ENCODE assay signal across 8 mouse cellular contexts in the genomic region with DNA sequence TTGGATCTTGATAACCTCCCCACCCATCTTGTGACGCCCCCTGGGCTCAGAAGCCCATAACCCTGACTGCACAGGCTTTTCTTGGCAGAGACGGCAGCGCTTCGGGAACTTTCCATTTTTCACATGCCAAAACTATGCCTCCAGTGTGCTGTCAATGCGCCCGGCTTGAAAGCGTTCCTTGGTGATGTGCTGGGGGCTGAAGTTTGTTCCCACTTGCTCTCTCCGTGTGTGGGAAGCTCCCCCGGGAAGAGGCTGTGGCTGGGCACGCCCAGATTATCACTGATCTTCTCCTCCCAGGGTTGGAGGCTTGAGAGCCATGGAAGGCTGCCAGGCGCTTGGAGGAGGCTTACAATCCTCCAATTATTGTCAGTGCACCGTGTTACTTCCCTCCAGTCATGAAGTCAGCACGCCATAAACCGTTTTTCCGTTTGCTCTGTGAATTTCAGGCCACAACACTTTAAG.
DNase-seq lines count a peak whose midpoint lies in the region; ATAC-seq lines count a peak whose summit lies in the region.

No protein-coding gene starts in this region.

- no peaks in the 10 kb centered on the region for H3K36me3 ChIP-seq in kidney, embryonic 15.5 days
- no peaks in the 10 kb centered on the region for H3K36me3 ChIP-seq in forebrain, embryonic 11.5 days (ENCODE audit: control insufficient read depth, insufficient read depth, low read length)
- H3K36me3 ChIP-seq in heart, embryonic 12.5 days: no peaks in the 10 kb centered on the region
- no peaks in the 10 kb centered on the region for H3K36me3 ChIP-seq in liver, embryonic 15.5 days (replicated peaks)
- H3K36me3 ChIP-seq in neural tube, embryonic 15.5 days: no peaks in the 10 kb centered on the region

- no peak for DNase-seq in kidney, adult 11 months
- DNase-seq in forebrain, embryonic 11.5 days (ENCODE audit: low spot score): peak; percentile 56
- peak; percentile 62 for DNase-seq in layer of hippocampus, adult 11-12 months (ENCODE audit: low spot score)
- no peak for DNase-seq in T-cell, adult 2 months (ENCODE audit: low spot score)

- no peaks in the 10 kb centered on the region for H3K9me3 ChIP-seq in kidney, embryonic 15.5 days (replicated peaks)
- H3K9me3 ChIP-seq in forebrain, embryonic 11.5 days (ENCODE audit: control insufficient read depth, low read length): no peaks in the 10 kb centered on the region
- no peaks in the 10 kb centered on the region for H3K9me3 ChIP-seq in heart, embryonic 12.5 days (replicated peaks)
- H3K9me3 ChIP-seq in liver, embryonic 15.5 days (replicated peaks): no peaks in the 10 kb centered on the region
- no peaks in the 10 kb centered on the region for H3K9me3 ChIP-seq in neural tube, embryonic 15.5 days (replicated peaks)

- no peak overlapping the region for H3K9ac ChIP-seq in kidney, embryonic 15.5 days
- H3K9ac ChIP-seq in forebrain, embryonic 11.5 days (ENCODE audit: low read length): no peak overlapping the region
- peak overlapping the region; percentile 10; the same call in 1 of the 2 replicates for H3K9ac ChIP-seq in heart, embryonic 12.5 days
- H3K9ac ChIP-seq in liver, embryonic 15.5 days: no peak overlapping the region
- H3K9ac ChIP-seq in neural tube, embryonic 15.5 days (replicated peaks): peak overlapping the region; percentile 42

- peak; percentile 46 for ATAC-seq in kidney, embryonic 15.5 days (replicated peaks; ENCODE audit: low FRiP score)
- 0 out of 2 replicates have a peak, but pooled peaks have one; percentile 6 for ATAC-seq in forebrain, embryonic 11.5 days (replicated peaks; ENCODE audit: low FRiP score)
- no peak for ATAC-seq in heart, embryonic 12.5 days (ENCODE audit: insufficient number of reproducible peaks, low FRiP score)
- no peak for ATAC-seq in liver, embryonic 15.5 days (ENCODE audit: insufficient read depth)
- ATAC-seq in neural tube, embryonic 15.5 days (ENCODE audit: low FRiP score): peak; percentile 71

- H3K27ac ChIP-seq in kidney, embryonic 15.5 days: peak overlapping the region; percentile 28; the same call in 1 of the 2 replicates
- H3K27ac ChIP-seq in forebrain, embryonic 11.5 days (ENCODE audit: low read depth, low read length): no peak overlapping the region
- no peak overlapping the region for H3K27ac ChIP-seq in heart, embryonic 12.5 days (ENCODE audit: poor library complexity, severe bottlenecking)
- H3K27ac ChIP-seq in liver, embryonic 15.5 days (replicated peaks): no peak overlapping the region
- peak overlapping the region; percentile 56 for H3K27ac ChIP-seq in neural tube, embryonic 15.5 days (replicated peaks)

- H3K4me1 ChIP-seq in kidney, embryonic 15.5 days: peaks cover 17% of the 10 kb centered on the region
- H3K4me1 ChIP-seq in forebrain, embryonic 11.5 days (replicated peaks; ENCODE audit: control insufficient read depth, insufficient read depth, low read length): 0 out of 2 replicates have a peak, but pooled peaks cover 6% of the 10 kb centered on the region
- H3K4me1 ChIP-seq in heart, embryonic 12.5 days (replicated peaks): peaks cover 11% of the 10 kb centered on the region; the same call in 1 of the 2 replicates
- H3K4me1 ChIP-seq in liver, embryonic 15.5 days (replicated peaks): no peaks in the 10 kb centered on the region
- H3K4me1 ChIP-seq in neural tube, embryonic 15.5 days: peaks cover 17% of the 10 kb centered on the region

- H3K4me2 ChIP-seq in kidney, embryonic 15.5 days: peak overlapping the region; percentile 63
- peak overlapping the region; percentile 38 for H3K4me2 ChIP-seq in forebrain, embryonic 11.5 days (ENCODE audit: low read depth, low read length, severe bottlenecking)
- peak overlapping the region; percentile 71 for H3K4me2 ChIP-seq in heart, embryonic 12.5 days
- H3K4me2 ChIP-seq in liver, embryonic 15.5 days: peak overlapping the region; percentile 3; the same call in 1 of the 2 replicates
- H3K4me2 ChIP-seq in neural tube, embryonic 15.5 days: peak overlapping the region; percentile 74

- WGBS in kidney, embryonic 15.5 days: 10% methylated on average over 15 of the region's 15 CpGs
- WGBS in forebrain, embryonic 11.5 days: 22% methylated on average over 15 of the region's 15 CpGs
- 13% methylated on average over 15 of the region's 15 CpGs for WGBS in heart, embryonic 12.5 days
- 16% methylated on average over 15 of the region's 15 CpGs for WGBS in liver, embryonic 15.5 days (ENCODE audit: insufficient replicate concordance)
- WGBS in neural tube, embryonic 15.5 days: 12% methylated on average over 15 of the region's 15 CpGs

- H3K27me3 ChIP-seq in kidney, embryonic 15.5 days: no peaks in the 10 kb centered on the region
- no peaks in the 10 kb centered on the region for H3K27me3 ChIP-seq in forebrain, embryonic 11.5 days (ENCODE audit: control insufficient read depth, insufficient read depth, low read length)
- H3K27me3 ChIP-seq in heart, embryonic 12.5 days (replicated peaks): peaks cover 10% of the 10 kb centered on the region
- peaks cover 10% of the 10 kb centered on the region; the same call in 1 of the 2 replicates for H3K27me3 ChIP-seq in liver, embryonic 15.5 days
- H3K27me3 ChIP-seq in neural tube, embryonic 15.5 days (replicated peaks): no peaks in the 10 kb centered on the region

- peak overlapping the region; percentile 34 for H3K4me3 ChIP-seq in kidney, embryonic 15.5 days (replicated peaks)
- H3K4me3 ChIP-seq in forebrain, embryonic 11.5 days (ENCODE audit: low read depth, low read length): 0 out of 2 replicates have a peak overlapping the region, but pooled peaks have one; percentile 10
- peak overlapping the region; percentile 51 for H3K4me3 ChIP-seq in heart, embryonic 12.5 days
- H3K4me3 ChIP-seq in liver, embryonic 15.5 days (replicated peaks): no peak overlapping the region
- H3K4me3 ChIP-seq in neural tube, embryonic 15.5 days (replicated peaks): peak overlapping the region; percentile 34

Comparison
In these comparisons a context has a peak if more than half of its experiments do, and no peak if none do; other contexts are left out.
1. ATAC-seq: peak in kidney, embryonic 15.5 days (single experiment), forebrain, embryonic 11.5 days (single experiment) and neural tube, embryonic 15.5 days (single experiment); none in heart, embryonic 12.5 days (single experiment) and liver, embryonic 15.5 days (single experiment).
2. H3K27ac ChIP-seq: peak in kidney, embryonic 15.5 days (single experiment) and neural tube, embryonic 15.5 days (single experiment); none in forebrain, embryonic 11.5 days (single experiment), heart, embryonic 12.5 days (single experiment) and liver, embryonic 15.5 days (single experiment).
3. H3K4me2 ChIP-seq: peak in every context shown above with its lines; median percentile 74 in neural tube, embryonic 15.5 days; 71 in heart, embryonic 12.5 days; 63 in kidney, embryonic 15.5 days; 38 in forebrain, embryonic 11.5 days; 3 in liver, embryonic 15.5 days.
4. H3K9ac ChIP-seq: peak in heart, embryonic 12.5 days (single experiment) and neural tube, embryonic 15.5 days (single experiment); none in kidney, embryonic 15.5 days (single experiment), forebrain, embryonic 11.5 days (single experiment) and liver, embryonic 15.5 days (single experiment).
5. DNase-seq: peak in forebrain, embryonic 11.5 days (single experiment) and layer of hippocampus, adult 11-12 months (single experiment); none in kidney, adult 11 months (single experiment) and T-cell, adult 2 months (single experiment).